Mouse (Mus musculus): ENCODE results near the gene Hsf5.

GRCm38 (mm10) chr11:87615551-87615950 lies 1.4 kb upstream of the Hsf5 start:
- TF ChIP-seq CTCF (IDR thresholded peaks at IDR 0.05; ENCODE audit: low read depth) (no peak), EP300 (IDR thresholded peaks at IDR 0.05; ENCODE audit: low read depth) (no peak)

Measured in liver, embryonic 14.5 days (tissue).